Mouse (Mus musculus) urinary bladder, postnatal 36 days (tissue): Measurements from ENCODE around the gene Pknox2.

Source experiments
- DNase-seq, 2 experiments: peaks; one replicate each; pipeline ENCODE4 v3.0.0; 2022; ENCODE audit warnings: low spot score in 2 of 2, mixed read lengths in 1 of 2

The Pknox2 gene

GRCm38 (mm10) chr9:37051669-37052068 lies 95.5 kb downstream of the Pknox2 start:
- DNase-seq: no peak

- peak in 1 of 2 experiments; percentile 45 for DNase-seq
Observed at GRCm38 (mm10) chr9:37047490-37047889, 99.7 kb downstream of the Pknox2 start.

GRCm38 (mm10) chr9:37045875-37046274 lies 101.3 kb downstream of the Pknox2 start:
- no peak for DNase-seq

DNA sequence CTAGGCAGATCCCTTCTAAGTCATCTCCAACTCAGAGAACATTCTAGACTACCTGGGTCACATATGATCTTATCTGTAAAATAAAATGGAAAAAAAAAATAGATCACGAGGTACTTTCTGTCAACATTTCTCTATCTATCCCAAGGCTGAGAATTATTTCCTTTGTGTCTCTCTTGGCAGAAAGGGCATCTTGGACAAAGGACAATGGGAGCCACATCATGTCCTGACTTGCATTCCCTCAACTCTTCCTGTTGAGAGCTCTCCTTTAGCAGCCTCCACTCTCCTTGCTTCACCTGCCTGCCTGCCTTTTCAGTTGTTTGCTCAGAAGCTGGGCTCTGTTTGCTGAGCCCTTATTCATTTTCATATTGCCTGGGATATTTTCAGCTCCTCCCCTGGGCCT lies 103.0 kb downstream of the Pknox2 start:
- DNase-seq: no peak

DNA sequence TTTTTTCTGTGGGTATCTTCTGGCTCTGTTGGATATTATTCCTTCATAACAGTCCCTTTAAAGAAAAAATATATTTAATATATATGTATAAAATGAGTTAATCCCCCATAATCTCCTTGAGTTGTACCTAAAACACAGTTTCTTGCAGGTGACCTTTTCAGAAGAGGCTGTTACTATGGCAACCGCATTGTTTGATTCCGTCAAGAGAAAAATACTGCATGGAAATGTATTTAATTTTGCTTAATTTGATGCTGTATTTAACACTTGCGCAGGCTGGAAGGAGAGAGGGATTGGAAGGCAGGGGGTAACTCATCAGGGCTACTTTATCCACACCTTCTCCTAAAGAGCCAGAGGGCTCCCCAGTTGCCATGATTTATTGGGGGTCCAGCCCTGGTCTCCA lies 108.3 kb downstream of the Pknox2 start:
- DNase-seq: no peak

DNA sequence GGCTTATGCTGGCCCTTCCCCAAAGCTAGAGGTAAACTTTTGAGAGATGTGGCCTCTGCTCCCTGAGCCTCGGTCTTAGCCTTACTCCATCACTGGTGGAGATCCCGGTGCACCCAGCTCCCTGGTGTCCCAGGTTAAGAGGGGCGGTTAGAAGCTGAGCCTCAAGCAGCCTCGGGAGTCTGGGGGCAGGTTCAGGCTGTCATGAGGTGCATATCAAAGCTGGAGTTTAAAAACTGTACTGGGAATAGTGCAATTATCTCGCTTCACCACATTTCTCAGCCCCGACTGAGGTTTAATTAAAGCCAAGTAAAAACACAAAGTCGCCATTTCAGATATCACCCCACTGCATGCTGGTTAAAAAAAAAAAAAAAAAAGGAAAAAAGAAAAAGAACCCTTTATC lies 108.8 kb downstream of the Pknox2 start:
- DNase-seq: no peak

- DNase-seq: peak in 1 of 2 experiments; percentile 18
Observed at GRCm38 (mm10) chr9:37037405-37037804, 109.8 kb downstream of the Pknox2 start.

DNA sequence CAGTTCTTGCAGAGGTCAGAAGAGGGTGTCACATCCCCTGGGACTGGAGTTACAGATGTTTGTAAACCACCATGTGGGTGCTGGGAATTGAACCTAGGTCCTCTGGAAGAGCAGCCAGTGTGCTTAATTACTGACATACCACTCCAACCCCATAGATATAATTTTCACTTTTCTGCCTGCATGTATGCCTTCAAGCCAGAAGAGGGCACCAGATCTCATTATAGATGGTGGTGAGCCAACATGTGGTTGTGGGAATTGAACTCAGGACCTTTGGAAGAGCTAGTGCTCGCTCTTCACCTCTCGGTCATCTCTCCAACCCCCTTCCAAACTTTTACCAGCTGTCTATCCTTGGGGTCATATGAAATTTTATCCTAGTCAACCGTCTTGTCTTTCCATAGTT lies 112.0 kb downstream of the Pknox2 start:
- no peak for DNase-seq

DNA sequence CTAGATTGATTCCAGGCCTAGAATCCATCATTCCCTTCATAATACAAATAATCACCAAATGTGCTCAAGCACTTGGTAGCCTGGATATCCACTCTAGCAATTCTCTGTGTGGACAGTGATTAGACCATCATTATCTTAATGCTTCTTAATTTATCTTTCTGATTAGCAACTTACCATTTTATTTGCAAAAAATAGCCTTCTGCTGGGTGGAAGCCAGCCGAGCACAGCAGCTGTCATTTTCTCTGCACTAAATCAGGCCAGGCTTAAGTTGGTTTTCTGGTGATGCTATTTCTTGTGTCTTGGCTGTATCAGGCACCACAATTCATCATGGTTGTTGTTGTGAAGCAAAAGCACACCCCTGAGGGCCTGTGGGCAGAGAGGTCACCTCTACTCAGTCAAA lies 112.9 kb downstream of the Pknox2 start:
- DNase-seq: no peak

- DNase-seq: no peak
Observed at GRCm38 (mm10) chr9:37030347-37031213, 116.6 kb downstream of the Pknox2 start.

- no peak for DNase-seq
Observed at GRCm38 (mm10) chr9:37029811-37030346, 117.3 kb downstream of the Pknox2 start.

GRCm38 (mm10) chr9:37027825-37028575 lies 119.2 kb downstream of the Pknox2 start:
- DNase-seq: no peak

GRCm38 (mm10) chr9:37025913-37026312 lies 121.3 kb downstream of the Pknox2 start:
- DNase-seq: no peak

DNA sequence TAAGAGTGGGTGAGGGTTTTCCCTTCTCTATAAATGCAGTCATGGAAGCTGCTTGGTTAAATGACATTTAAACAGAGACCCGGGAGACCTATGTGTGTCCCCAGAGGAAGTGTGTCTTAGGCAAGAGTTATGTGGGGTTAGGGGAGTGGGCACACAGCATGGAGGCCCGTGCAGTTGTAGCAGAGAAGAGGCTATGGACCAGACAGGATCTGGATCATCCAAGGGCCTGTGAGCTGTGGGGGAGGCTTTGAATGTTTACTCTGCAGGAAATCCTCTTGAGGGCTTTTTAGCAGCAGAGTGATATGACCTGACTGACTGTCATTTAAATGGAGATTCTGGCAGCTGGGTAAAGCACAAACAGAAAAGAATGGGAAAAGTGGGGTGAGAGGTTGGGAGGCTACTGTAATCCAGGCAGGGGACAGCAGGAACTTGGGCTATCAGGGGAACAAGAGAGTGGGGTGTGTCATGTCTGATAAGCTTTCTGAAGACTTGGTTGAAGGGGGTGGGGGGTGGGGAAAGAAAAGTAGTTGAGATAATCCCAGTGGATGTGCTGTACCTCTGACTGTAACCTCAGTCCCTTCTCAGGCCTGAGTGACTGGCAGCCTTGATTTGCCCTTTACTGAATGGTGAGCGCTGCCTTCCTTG lies 125.5 kb downstream of the Pknox2 start:
- DNase-seq: no peak

DNA sequence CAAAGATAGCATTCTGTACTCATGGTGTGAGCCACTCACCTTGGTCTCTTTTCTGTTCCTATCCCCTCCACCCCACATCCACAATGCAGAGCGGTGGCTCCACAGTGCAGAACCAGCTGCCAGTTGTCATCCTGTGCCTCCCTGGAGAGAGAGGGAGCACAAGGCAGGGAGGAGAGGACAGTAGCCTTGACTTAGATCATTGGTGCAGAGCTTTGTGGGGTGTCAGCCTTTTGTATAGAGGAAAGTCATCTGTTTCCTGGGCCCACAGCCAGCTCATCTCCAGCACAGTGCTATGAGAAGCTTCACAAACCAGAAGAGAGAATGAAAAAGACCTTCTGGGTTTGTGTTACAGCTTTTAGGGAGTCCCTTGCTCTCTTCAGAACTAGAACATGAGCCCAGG lies 129.1 kb downstream of the Pknox2 start:
- no peak for DNase-seq

DNA sequence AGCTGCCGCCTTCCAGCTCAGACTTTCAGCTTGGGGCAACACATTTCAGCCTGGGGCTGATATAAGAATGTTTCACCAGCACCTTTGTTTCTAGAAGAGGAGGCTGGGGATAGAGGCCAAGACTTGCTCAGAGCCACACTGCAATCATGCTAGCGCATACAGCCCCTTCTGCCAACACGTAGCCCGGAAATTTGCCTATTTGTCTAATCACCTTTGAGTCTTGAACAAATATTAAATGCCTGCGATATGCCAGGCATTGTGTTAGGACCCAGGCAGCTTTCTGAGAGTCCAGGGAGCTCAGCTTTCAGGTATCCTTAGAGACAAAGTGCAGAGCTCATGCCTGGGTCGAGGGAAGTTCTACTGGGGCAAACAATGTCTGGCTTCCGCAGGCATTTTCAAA lies 130.0 kb downstream of the Pknox2 start:
- no peak for DNase-seq

DNA sequence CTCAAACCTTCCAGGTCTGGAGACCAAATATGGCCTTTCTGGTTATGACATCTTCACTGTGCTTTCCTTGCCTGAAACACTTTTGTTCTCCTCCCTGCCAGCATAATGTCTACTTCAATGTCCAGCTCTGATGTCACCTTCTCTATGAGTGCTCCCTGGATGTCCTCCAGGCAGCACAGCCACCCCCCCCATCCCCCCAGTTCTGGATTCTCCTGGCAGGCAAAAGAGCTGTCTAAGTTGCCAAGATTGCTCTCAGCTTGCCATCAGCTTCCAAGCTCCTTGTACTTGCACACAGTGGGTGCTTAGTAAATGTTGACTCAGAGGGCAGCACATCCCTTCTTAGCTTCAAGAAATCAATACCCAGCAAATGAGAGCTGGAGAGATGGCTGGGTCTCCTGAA lies 131.0 kb downstream of the Pknox2 start:
- no peak for DNase-seq

DNA sequence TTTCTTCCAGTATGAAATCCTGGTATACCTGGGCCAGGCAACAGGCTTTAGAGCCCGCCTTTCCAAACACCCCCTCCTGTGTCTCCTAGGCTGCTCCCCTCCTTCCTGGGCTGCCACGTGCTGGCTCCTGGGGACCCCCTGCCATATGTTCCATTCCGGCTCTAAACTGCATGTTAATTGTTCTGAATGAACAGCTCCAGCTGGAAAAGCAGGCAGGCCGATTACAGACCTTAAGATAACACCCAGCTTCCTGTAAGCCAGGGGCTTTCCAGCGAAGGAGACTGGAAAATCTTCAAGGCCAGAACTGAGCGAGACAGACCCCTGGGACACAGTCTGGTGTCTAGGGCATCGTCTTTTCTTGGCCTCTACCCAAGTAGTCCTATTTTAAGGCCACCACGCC lies 133.6 kb downstream of the Pknox2 start:
- DNase-seq: no peak

DNA sequence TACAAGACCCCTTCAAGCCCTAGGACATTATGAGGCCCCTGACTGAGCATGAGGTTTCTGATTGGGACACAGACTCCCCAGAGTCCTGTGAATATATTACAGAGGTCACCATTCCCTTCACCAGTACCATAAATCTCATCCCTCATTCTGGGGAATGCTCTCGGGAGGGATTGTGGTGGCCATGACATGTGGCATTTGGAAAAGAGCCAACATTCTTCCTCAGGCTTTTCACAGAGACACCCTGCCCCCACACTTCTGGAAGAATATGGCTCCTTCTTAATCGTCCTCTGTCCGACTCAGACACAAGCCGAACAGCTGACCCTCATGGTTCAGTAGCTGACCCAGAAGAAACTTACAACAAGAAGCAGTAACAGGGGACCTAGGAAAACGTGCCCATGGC lies 139.1 kb downstream of the Pknox2 start:
- DNase-seq: no peak

DNA sequence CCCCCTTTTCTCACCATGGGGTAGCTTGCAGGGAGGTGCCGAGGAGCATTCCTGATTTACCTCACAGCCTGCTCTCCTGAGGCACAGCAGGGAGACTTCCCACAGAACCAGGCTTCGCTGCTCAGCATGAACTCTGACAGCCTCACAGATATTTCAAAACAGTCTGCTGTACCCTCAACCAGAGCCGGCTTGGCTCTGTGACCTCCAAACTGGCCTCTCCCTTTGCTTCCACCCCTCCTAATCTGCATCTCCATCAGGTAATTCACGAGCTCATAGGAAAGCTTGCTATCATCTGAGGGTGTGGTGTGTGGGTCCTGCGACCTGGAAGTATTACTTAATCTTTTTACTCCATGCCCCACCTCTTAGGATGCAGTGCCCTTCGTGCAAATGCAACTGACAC lies 142.5 kb downstream of the Pknox2 start:
- no peak for DNase-seq

GRCm38 (mm10) chr9:37001935-37002535 lies 145.2 kb downstream of the Pknox2 start:
- DNase-seq: no peak

GRCm38 (mm10) chr9:36999393-36999792 lies 147.8 kb downstream of the Pknox2 start:
- DNase-seq: no peak
